Mouse (Mus musculus): ENCODE data around the gene Trpm8.
A peak's percentile ranks its signal among the peaks of the same experiment; 100 is the strongest.

GRCm38 (mm10) chr1:88288789-88289127, 11.3 kb downstream of the Trpm8 start:
- no peak for TF ChIP-seq POLR2A (IDR thresholded peaks at IDR 0.05; ENCODE audit: low read depth, low read length)
- 0 out of 2 replicates have a peak, but pooled peaks have one; percentile 18 for TF ChIP-seq MAX (IDR thresholded peaks at IDR 0.05; ENCODE audit: low read length)
